Mouse (Mus musculus) cortical plate, adult 2 months (tissue): ENCODE measurements at regions not wholly inside any gene's neighbourhood (a gene's known extent, or its start where the extent isn't known, plus 50 kb on each side); places are given as distances from the start of the nearest gene placed in this dataset.
"Not testable (repeated sequence)": the region's sequence is repeated elsewhere in the genome, so short reads cannot be mapped to it uniquely, and the experiment has no call there.

Experiments
- CTCF ChIP-seq: fragments of 200-500 bp; IDR thresholded peaks from 2 replicates; pipeline ENCODE4 v1.5.1; 2011; ENCODE audit warnings: mild to moderate bottlenecking, control low read depth, low read length; ENCODE audit not compliant: insufficient read depth; ENCODE audit errors: extremely low read depth
- POLR2A ChIP-seq: fragments of 200-500 bp; IDR thresholded peaks from 2 replicates; pipeline ENCODE4 v1.6.1; 2011; ENCODE audit warnings: mild to moderate bottlenecking, low read length, control low read depth; ENCODE audit not compliant: insufficient read depth; ENCODE audit errors: extremely low read depth

- not testable (repeated sequence) for TF ChIP-seq POLR2A, CTCF
These were observed 822.8 kb upstream of the Foxg1 start for GRCm38 (mm10) chr12:48559690-48560089.
